10 mouse cellular contexts compared by ENCODE assay signal in the genomic region with DNA sequence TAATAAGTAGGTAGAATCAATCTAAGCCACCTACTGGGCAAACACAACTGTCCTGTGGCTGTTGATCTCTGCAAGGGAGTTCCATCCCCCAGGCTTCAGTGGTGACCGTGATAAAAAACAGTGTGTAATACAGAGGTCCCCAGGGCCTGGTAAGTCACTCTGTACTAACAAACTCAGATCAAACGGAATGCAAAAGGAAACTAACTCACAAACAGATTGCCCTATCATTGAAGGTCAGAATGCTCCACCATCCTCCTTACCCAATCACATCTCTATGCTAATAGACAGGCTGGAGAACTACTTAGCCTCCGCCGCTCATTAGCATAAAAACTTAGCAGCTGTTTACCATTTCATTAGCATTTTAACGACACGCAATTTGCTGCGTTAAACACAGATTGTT.
DNase-seq lines count a peak whose midpoint lies in the region; ATAC-seq and TF ChIP-seq lines count a peak whose summit lies in the region.
"Had no signal": no experiment of that assay in that cellular context is flagged by ENCODE, and none has a peak within 500 bp of the region (broad histone marks: within the 10 kb centered on the region; RNA-seq: fewer than 3 reads in every experiment).

No protein-coding gene starts in this region.

- no peak; the same call in 1 of the 2 replicates for ATAC-seq in heart, postnatal 0 days (ENCODE audit: insufficient read depth, low read depth)
- ATAC-seq in hindbrain, embryonic 13.5 days (ENCODE audit: low FRiP score), result peak; percentile 59; the same call in 1 of the 2 replicates
- ATAC-seq in megakaryocyte-erythroid progenitor cell, adult 5-6 weeks (replicated peaks; ENCODE audit: low FRiP score, low TSS enrichment, poor library complexity, severe bottlenecking), result peak; percentile 34

- no peaks in the 10 kb centered on the region for H3K9me3 ChIP-seq in heart, postnatal 0 days (replicated peaks; ENCODE audit: control insufficient read depth, low read length)
- H3K9me3 ChIP-seq in hindbrain, embryonic 13.5 days, result no peaks in the 10 kb centered on the region
- H3K9me3 ChIP-seq: lung, embryonic 15.5 days had no signal

- H3K9ac ChIP-seq in heart, postnatal 0 days (replicated peaks; ENCODE audit: low read depth, low read length), result peak overlapping the region; percentile 37; the same call in 1 of the 2 replicates
- H3K9ac ChIP-seq in hindbrain, embryonic 13.5 days, result no peak overlapping the region
- H3K9ac ChIP-seq: lung, embryonic 15.5 days had no signal

- DNase-seq in heart, postnatal 0 days (ENCODE audit: low spot score), result no peak
- no peak for DNase-seq in heart, adult 18-20 months
- peak; percentile 37 for DNase-seq in embryo, embryonic 10 days (ENCODE audit: low spot score)
- DNase-seq in adipocyte (ENCODE audit: low spot score), result no peak
- DNase-seq in cerebellum, adult 11 months, result no peak
- no peak for DNase-seq in layer of hippocampus, adult 9-11 months
- DNase-seq: gastrocnemius, postnatal 10 days had no signal

- no peak for TF ChIP-seq EP300 in heart, postnatal 0 days (IDR thresholded peaks at IDR 0.05; ENCODE audit: low read depth)

- H3K4me1 ChIP-seq in heart, postnatal 0 days (ENCODE audit: control insufficient read depth, insufficient read depth), result no peaks in the 10 kb centered on the region
- peaks cover 8% of the 10 kb centered on the region for H3K4me1 ChIP-seq in hindbrain, embryonic 13.5 days (replicated peaks)

- no peaks in the 10 kb centered on the region for H3K27me3 ChIP-seq in heart, postnatal 0 days (ENCODE audit: control insufficient read depth, insufficient read depth, low read length)
- no peaks in the 10 kb centered on the region for H3K27me3 ChIP-seq in hindbrain, embryonic 13.5 days
- H3K27me3 ChIP-seq: lung, embryonic 15.5 days had no signal

- TF ChIP-seq CTCF in heart, postnatal 0 days (IDR thresholded peaks at IDR 0.05; ENCODE audit: low read depth), result no peak

- peak overlapping the region; percentile 54 for H3K4me2 ChIP-seq in heart, postnatal 0 days (ENCODE audit: low read depth, low read length)
- peak overlapping the region; percentile 44 for H3K4me2 ChIP-seq in hindbrain, embryonic 13.5 days
- H3K4me2 ChIP-seq: lung, embryonic 15.5 days had no signal

- no peak overlapping the region for H3K27ac ChIP-seq in heart, postnatal 0 days (ENCODE audit: low read depth)
- H3K27ac ChIP-seq in hindbrain, embryonic 13.5 days, result no peak overlapping the region
- H3K27ac ChIP-seq: lung, embryonic 15.5 days had no signal

- 13% methylated on average over 7 of the region's 7 CpGs for WGBS in heart, postnatal 0 days
- 4% methylated on average over 7 of the region's 7 CpGs for WGBS in hindbrain, embryonic 13.5 days

- peak overlapping the region; percentile 25 for H3K4me3 ChIP-seq in heart, postnatal 0 days (ENCODE audit: low read depth, low read length)
- H3K4me3 ChIP-seq in hindbrain, embryonic 13.5 days, result peak overlapping the region; percentile 18; the same call in 1 of the 2 replicates
- H3K4me3 ChIP-seq: lung, embryonic 15.5 days had no signal

- no peaks in the 10 kb centered on the region for H3K36me3 ChIP-seq in heart, postnatal 0 days (replicated peaks; ENCODE audit: control insufficient read depth, insufficient read depth, low read length)
- no peaks in the 10 kb centered on the region for H3K36me3 ChIP-seq in hindbrain, embryonic 13.5 days
- H3K36me3 ChIP-seq: lung, embryonic 15.5 days had no signal
